Mouse (Mus musculus): ENCODE results near the gene Shh. TPM values are rescaled to one million over a fixed set of nuclear protein-coding genes. Genes with fewer than 3 reads are reported as not detected.

Gene Shh
- polyA plus RNA-seq, 1 experiment from 2014 or later = 0.14 TPM

- ATAC-seq (replicated peaks; ENCODE audit: extremely low read depth, insufficient read depth, low FRiP score) = no peak
- peaks cover 60% of the 10 kb centered on the region for H3K36me3 ChIP-seq (ENCODE audit: control insufficient read depth, insufficient read depth)
These were observed 53.5 kb downstream of the Shh start for GRCm38 (mm10) chr5:28413533-28413932.

GRCm38 (mm10) chr5:28412006-28412685 is 54.9 kb downstream of the Shh start:
- ATAC-seq (replicated peaks; ENCODE audit: extremely low read depth, insufficient read depth, low FRiP score) = no peak

More at GRCm38 (mm10) chr5:28413533-28413932, 53.5 kb downstream of the Shh start:
- H3K27me3 ChIP-seq (ENCODE audit: control insufficient read depth, insufficient read depth, low read length) = no peaks in the 10 kb centered on the region
- H3K4me1 ChIP-seq (ENCODE audit: control insufficient read depth, insufficient read depth, low read length) = no peaks in the 10 kb centered on the region
- no peak overlapping the region for H3K4me2 ChIP-seq (ENCODE audit: low read depth, low read length)
- WGBS = 79% methylated on average over 5 of the region's 5 CpGs
- H3K9ac ChIP-seq (ENCODE audit: low read length) = no peak overlapping the region
- no peak overlapping the region for H3K4me3 ChIP-seq (ENCODE audit: low read length)
- H3K9me3 ChIP-seq (replicated peaks; ENCODE audit: control insufficient read depth, low read length) = no peaks in the 10 kb centered on the region
- H3K27ac ChIP-seq (ENCODE audit: low read length) = no peak overlapping the region

More at GRCm38 (mm10) chr5:28412006-28412685, 54.9 kb downstream of the Shh start:
- no peaks in the 10 kb centered on the region for H3K27me3 ChIP-seq (ENCODE audit: control insufficient read depth, insufficient read depth, low read length)
- no peak overlapping the region for H3K9ac ChIP-seq (ENCODE audit: low read length)
- H3K4me2 ChIP-seq (ENCODE audit: low read depth, low read length) = no peak overlapping the region
- H3K4me3 ChIP-seq (ENCODE audit: low read length) = no peak overlapping the region
- no peaks in the 10 kb centered on the region for H3K4me1 ChIP-seq (ENCODE audit: control insufficient read depth, insufficient read depth, low read length)
- 70% methylated on average over 2 of the region's 2 CpGs for WGBS
- no peaks in the 10 kb centered on the region for H3K9me3 ChIP-seq (replicated peaks; ENCODE audit: control insufficient read depth, low read length)
- no peak overlapping the region for H3K27ac ChIP-seq (ENCODE audit: low read length)
- H3K36me3 ChIP-seq (ENCODE audit: control insufficient read depth, insufficient read depth) = peaks cover 62% of the 10 kb centered on the region

Other genes with a start within 250 kb of the Shh start
- gene Cnpy1, start 221.4 kb downstream of the Shh start, polyA plus RNA-seq (2015; fragmentation: Nextera tagmentation; extraction: Ambion mirVana) = not detected in 2 replicates
- gene Rbm33, start 150.1 kb downstream of the Shh start, polyA plus RNA-seq (2015; fragmentation: Nextera tagmentation; extraction: Ambion mirVana) = 8.4 and 9.2 TPM in 2 replicates